Mouse (Mus musculus): Measurements from ENCODE around the gene Bpifc. TPM values are rescaled to one million over a fixed set of nuclear protein-coding genes. Genes with fewer than 3 reads are reported as not detected.

The Bpifc gene
- polyA plus RNA-seq, 1 experiment from 2014 or later: not detected

DNA sequence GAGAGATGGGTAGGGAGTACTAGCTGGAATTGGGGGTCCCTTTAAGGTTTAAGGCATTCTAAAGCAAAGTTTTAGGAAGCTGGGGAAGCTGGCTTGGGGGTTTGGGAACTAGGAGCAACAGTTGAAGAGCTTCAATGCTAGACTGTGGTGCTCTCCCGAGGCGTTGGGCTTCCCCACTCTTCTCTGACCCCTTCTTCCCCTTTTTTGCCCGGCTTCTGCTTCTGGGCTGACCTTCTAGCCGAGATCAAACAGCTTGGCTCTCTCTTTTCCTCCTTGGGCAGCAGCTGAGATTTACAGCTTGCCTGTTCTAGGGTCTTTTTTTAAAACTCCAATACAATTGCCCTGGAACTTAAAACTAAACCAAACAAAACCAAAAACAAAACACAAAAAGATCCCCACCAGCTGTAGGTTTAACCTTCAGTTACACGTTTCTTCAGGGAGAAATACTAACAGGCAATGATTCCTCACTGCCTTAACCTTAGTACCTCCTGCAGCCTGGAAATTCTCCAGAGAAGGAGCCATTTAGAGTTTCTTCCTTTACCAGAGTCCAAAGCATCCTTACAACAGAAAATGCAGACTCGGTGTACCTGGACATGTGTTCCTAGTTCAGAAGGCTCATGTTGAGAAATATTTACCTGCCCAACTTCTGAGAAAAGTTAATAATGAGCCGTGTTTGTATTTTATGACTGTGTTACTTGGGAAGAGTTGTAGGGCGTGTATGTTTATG is 41.6 kb downstream of the Bpifc start:
- no peak for ATAC-seq (ENCODE audit: extremely low read depth, insufficient number of reproducible peaks, low FRiP score, low TSS enrichment)
- no peaks in the 10 kb centered on the region for H3K9me3 ChIP-seq
- H3K27me3 ChIP-seq (replicated peaks): peaks cover 24% of the 10 kb centered on the region; the same call in 1 of the 2 replicates
- H3K4me3 ChIP-seq: no peak overlapping the region
- H3K4me1 ChIP-seq: no peaks in the 10 kb centered on the region
- WGBS: 43% methylated on average over 8 of the region's 8 CpGs
- no peak overlapping the region for H3K9ac ChIP-seq
- no peak overlapping the region for H3K27ac ChIP-seq (replicated peaks)
- H3K36me3 ChIP-seq: no peaks in the 10 kb centered on the region
- H3K4me2 ChIP-seq: no peak overlapping the region

GRCm38 (mm10) chr10:85968731-85969130 is 43.0 kb downstream of the Bpifc start:
- ATAC-seq (ENCODE audit: extremely low read depth, insufficient number of reproducible peaks, low FRiP score, low TSS enrichment): no peak
- Histone ChIP-seq H3K27me3 (replicated peaks) (peaks cover 33% of the 10 kb centered on the region), H3K27ac (replicated peaks) (no peak overlapping the region), H3K4me2 (no peak overlapping the region), H3K4me1 (no peaks in the 10 kb centered on the region), H3K36me3 (no peaks in the 10 kb centered on the region), H3K9ac (no peak overlapping the region), H3K4me3 (no peak overlapping the region), H3K9me3 (no peaks in the 10 kb centered on the region)
- WGBS: 39% methylated on average over 2 of the region's 2 CpGs

DNA sequence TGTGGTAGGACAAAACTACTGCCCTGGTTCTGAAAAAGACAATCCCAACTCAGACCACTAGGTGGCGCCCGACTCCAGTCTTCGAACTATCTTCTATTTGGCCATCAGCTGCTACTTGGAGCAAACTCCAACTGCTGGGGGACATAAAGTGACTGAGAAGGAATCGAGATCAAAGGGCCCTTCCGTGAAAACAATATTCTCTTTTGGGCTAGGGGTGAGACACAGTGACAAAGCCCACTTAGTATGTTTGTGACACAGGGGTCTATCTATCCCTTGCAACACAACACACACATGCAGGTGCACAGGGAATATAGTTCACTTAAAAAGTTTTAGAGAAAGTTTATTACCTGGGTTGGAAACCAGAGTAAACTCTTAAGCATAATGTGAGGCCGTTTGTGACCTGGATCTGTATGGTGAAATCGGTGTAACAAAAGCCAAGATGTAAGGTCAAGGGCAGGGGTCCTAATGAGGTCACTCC is 43.5 kb downstream of the Bpifc start:
- H3K4me1 ChIP-seq: peaks cover 1% of the 10 kb centered on the region; the same call in 1 of the 2 replicates
- ATAC-seq (ENCODE audit: extremely low read depth, insufficient number of reproducible peaks, low FRiP score, low TSS enrichment): no peak; the same call in 1 of the 2 replicates
- 12% methylated on average over 7 of the region's 7 CpGs for WGBS
- H3K4me2 ChIP-seq: no peak overlapping the region
- H3K36me3 ChIP-seq: no peaks in the 10 kb centered on the region
- H3K9me3 ChIP-seq: no peaks in the 10 kb centered on the region
- no peak overlapping the region for H3K9ac ChIP-seq
- no peak overlapping the region for H3K27ac ChIP-seq (replicated peaks)
- H3K4me3 ChIP-seq: no peak overlapping the region
- peaks cover 33% of the 10 kb centered on the region for H3K27me3 ChIP-seq (replicated peaks)

- 60% methylated on average over 17 of the region's 17 CpGs for WGBS
- no peak overlapping the region for H3K4me2 ChIP-seq
- H3K36me3 ChIP-seq: no peaks in the 10 kb centered on the region
- H3K9ac ChIP-seq: no peak overlapping the region
- peaks cover 5% of the 10 kb centered on the region; the same call in 1 of the 2 replicates for H3K4me1 ChIP-seq
- H3K27ac ChIP-seq (replicated peaks): no peak overlapping the region
- 0 out of 2 replicates have a peak, but pooled peaks have one; percentile 31 for ATAC-seq (ENCODE audit: extremely low read depth, insufficient number of reproducible peaks, low FRiP score, low TSS enrichment)
- no peaks in the 10 kb centered on the region for H3K9me3 ChIP-seq
- H3K4me3 ChIP-seq: no peak overlapping the region
- H3K27me3 ChIP-seq (replicated peaks): peaks cover 33% of the 10 kb centered on the region
These were observed 44.1 kb downstream of the Bpifc start for GRCm38 (mm10) chr10:85967411-85968156.

DNA sequence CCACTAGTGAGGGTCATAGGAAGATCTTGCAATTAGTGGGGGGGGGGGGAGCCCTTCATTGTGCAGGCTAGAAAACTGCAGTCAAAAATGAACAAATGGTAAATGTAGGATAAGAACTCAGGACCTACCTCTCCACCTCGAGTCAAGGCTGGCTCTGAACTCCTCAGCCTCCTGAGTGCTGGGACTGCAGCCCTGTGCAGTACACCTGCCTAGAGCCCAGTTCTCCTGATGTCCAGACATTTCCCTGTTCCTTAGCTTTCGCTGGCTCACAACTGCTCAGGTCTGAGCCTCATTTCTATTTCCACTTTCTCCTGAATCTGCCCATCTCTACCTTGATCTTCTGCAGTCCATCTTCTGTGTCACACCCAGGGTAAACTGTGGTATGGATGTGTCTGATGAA is 45.2 kb downstream of the Bpifc start:
- Histone ChIP-seq H3K9me3 (no peaks in the 10 kb centered on the region), H3K4me1 (peaks cover 5% of the 10 kb centered on the region; the same call in 1 of the 2 replicates), H3K4me2 (no peak overlapping the region), H3K27ac (replicated peaks) (no peak overlapping the region), H3K36me3 (no peaks in the 10 kb centered on the region), H3K27me3 (replicated peaks) (peaks cover 33% of the 10 kb centered on the region), H3K9ac (no peak overlapping the region), H3K4me3 (no peak overlapping the region)
- no peak for ATAC-seq (ENCODE audit: extremely low read depth, insufficient number of reproducible peaks, low FRiP score, low TSS enrichment)
- WGBS: 50% methylated on average over 2 of the region's 2 CpGs

GRCm38 (mm10) chr10:85964316-85964715 is 47.4 kb downstream of the Bpifc start:
- H3K36me3 ChIP-seq: no peaks in the 10 kb centered on the region
- no peak overlapping the region for H3K4me2 ChIP-seq
- peaks cover 33% of the 10 kb centered on the region for H3K27me3 ChIP-seq (replicated peaks)
- ATAC-seq (ENCODE audit: extremely low read depth, insufficient number of reproducible peaks, low FRiP score, low TSS enrichment): no peak
- H3K4me3 ChIP-seq: no peak overlapping the region
- H3K9ac ChIP-seq: no peak overlapping the region
- no peaks in the 10 kb centered on the region for H3K9me3 ChIP-seq
- WGBS: 78% methylated on average over 7 of the region's 7 CpGs
- peaks cover 5% of the 10 kb centered on the region; the same call in 1 of the 2 replicates for H3K4me1 ChIP-seq
- H3K27ac ChIP-seq (replicated peaks): no peak overlapping the region

- no peak for ATAC-seq (ENCODE audit: extremely low read depth, insufficient number of reproducible peaks, low FRiP score, low TSS enrichment)
- Histone ChIP-seq H3K27ac (replicated peaks) (no peak overlapping the region), H3K4me1 (peaks cover 5% of the 10 kb centered on the region; the same call in 1 of the 2 replicates), H3K4me2 (no peak overlapping the region), H3K9ac (0 out of 2 replicates have a peak overlapping the region, but pooled peaks have one; percentile 8), H3K4me3 (no peak overlapping the region), H3K9me3 (no peaks in the 10 kb centered on the region), H3K27me3 (replicated peaks) (peaks cover 32% of the 10 kb centered on the region), H3K36me3 (no peaks in the 10 kb centered on the region)
- WGBS: 43% methylated on average over 9 of the region's 9 CpGs
These were observed 48.8 kb downstream of the Bpifc start for GRCm38 (mm10) chr10:85962897-85963296.

GRCm38 (mm10) chr10:85957464-85957950 is 54.2 kb downstream of the Bpifc start, which contains the start of gene Rtcb:
Gene Rtcb, minus strand, starts transcription at chr10:85957823.
- Histone ChIP-seq H3K4me2 (peak within 1 kb of the TSS; percentile 94), H3K4me1 (peaks cover 9% of the 10 kb centered on the region), H3K36me3 (peaks cover 31% of the 10 kb centered on the region), H3K9me3 (no peaks in the 10 kb centered on the region), H3K27me3 (replicated peaks) (no peaks in the 10 kb centered on the region), H3K4me3 (peak within 1 kb of the TSS; percentile 99), H3K27ac (replicated peaks) (peak within 1 kb of the TSS; percentile 80), H3K9ac (peak within 1 kb of the TSS; percentile 97)
- no peak; the same call in 1 of the 2 replicates for ATAC-seq (ENCODE audit: extremely low read depth, insufficient number of reproducible peaks, low FRiP score, low TSS enrichment)
- WGBS: under 1% methylated on average over 38 of the region's 38 CpGs

DNA sequence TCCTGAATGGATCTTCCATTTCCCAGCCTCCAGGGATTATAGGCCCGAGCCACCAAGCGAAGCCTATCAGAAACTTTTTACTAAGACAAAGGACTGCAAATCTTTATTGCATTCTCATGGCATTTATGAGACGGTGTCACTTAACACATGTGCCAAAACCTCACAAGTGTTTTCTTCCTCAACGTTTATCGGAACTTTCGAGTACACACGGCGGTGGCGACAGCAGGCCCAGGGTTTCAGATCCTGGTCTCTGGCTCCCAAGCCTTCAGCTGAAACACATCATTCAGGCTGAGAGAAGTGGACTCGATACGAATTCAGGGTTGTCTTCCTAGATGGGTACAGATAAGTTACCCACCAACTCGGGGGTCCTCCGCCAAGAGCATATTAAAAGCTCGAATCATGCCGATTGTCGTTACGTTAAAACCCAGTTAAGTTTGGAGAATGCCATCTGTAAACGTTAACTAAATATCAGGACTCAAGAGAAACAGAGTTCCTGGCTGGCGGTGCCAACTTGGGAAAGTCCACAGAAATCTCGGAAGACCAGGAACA is 54.8 kb downstream of the Bpifc start:
- Histone ChIP-seq H3K4me1 (peaks cover 9% of the 10 kb centered on the region), H3K27me3 (replicated peaks) (no peaks in the 10 kb centered on the region), H3K4me3 (peak overlapping the region; percentile 99), H3K4me2 (peak overlapping the region; percentile 94), H3K9ac (peak overlapping the region; percentile 97), H3K36me3 (peaks cover 37% of the 10 kb centered on the region), H3K27ac (replicated peaks) (peak overlapping the region; percentile 80), H3K9me3 (no peaks in the 10 kb centered on the region)
- no peak for ATAC-seq (ENCODE audit: extremely low read depth, insufficient number of reproducible peaks, low FRiP score, low TSS enrichment)
- WGBS: 3% methylated on average over 20 of the region's 20 CpGs

DNA sequence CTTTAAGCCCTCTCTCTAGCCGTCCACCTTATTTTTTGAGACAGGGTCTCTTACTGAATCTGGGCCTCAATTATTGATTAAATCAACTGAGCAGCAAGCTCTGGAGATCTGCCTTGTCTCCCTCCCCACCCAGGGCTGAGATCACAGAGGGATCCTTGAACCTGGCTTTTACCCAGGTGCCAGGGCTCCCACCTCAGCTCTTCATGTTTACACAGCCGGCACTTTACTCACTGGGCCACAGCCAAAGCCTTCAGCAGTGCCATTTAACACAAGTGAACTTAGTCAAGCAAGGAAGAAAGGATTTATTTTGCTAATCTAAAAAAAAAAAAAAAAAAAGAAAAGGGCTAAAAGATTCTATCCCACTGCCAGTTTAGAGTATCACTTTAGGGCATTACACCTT is 57.3 kb downstream of the Bpifc start:
- ATAC-seq (ENCODE audit: extremely low read depth, insufficient number of reproducible peaks, low FRiP score, low TSS enrichment): no peak

DNA sequence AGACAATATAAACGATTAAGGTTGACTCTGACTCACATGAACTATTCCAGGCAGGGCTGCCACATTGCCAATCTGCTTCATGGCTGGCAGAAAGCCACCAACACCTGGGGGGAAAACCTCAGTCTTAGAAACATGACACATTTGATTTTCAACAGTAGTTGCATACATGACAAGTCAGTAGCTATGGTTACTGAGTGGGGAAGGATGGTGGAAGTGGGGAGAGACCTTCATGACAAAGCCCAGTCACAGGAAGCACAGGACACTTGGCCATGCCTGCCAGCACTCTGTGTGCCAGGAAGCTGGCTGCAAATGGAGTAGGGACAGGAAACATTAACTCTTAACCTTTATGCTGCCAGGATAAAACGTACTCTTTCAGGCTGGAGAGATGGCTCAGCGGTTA is 58.3 kb downstream of the Bpifc start:
- Histone ChIP-seq H3K9me3 (no peaks in the 10 kb centered on the region), H3K4me3 (no peak overlapping the region), H3K27me3 (replicated peaks) (no peaks in the 10 kb centered on the region), H3K4me2 (no peak overlapping the region), H3K9ac (no peak overlapping the region), H3K4me1 (peaks cover 9% of the 10 kb centered on the region), H3K27ac (replicated peaks) (no peak overlapping the region), H3K36me3 (peaks cover 70% of the 10 kb centered on the region)
- ATAC-seq (ENCODE audit: extremely low read depth, insufficient number of reproducible peaks, low FRiP score, low TSS enrichment): no peak
- WGBS: 71% methylated on average over 3 of the region's 3 CpGs

More for the DNA sequence above, 57.3 kb downstream of the Bpifc start:
- Histone ChIP-seq H3K4me1 (peaks cover 9% of the 10 kb centered on the region), H3K9ac (no peak overlapping the region), H3K4me2 (no peak overlapping the region), H3K27me3 (replicated peaks) (no peaks in the 10 kb centered on the region), H3K27ac (replicated peaks) (no peak overlapping the region), H3K4me3 (no peak overlapping the region), H3K9me3 (no peaks in the 10 kb centered on the region), H3K36me3 (peaks cover 60% of the 10 kb centered on the region)
- WGBS: 70% methylated on average over 2 of the region's 2 CpGs
